Mouse (Mus musculus) right cerebral cortex, postnatal 14 days (tissue): ENCODE measurements at regions not wholly inside any gene's neighbourhood (a gene's known extent, or its start where the extent isn't known, plus 50 kb on each side); places are given as distances from the start of the nearest gene placed in this dataset.

ENCODE experiments used
- DNase-seq: peaks from one replicate; pipeline ENCODE4 v3.0.0; 2022

DNA sequence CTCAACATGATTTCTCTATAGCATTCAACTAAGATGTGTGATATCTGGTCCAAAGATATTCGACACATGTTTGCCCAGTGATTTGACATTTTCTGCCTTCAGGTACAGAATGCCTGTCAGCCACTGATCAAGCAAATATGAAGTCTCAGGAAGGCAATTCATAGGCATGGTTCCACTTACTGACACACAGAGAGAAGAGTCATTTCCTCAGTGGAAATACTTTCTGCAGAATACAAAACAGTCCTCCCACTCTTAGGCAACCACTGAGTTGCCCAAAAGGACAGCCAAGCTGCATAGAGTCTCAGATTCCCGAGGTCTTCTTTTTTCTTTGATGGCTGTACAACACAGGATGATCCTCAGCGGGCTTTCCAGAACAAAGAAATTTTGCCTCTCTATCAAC lies 110.9 kb downstream of the Ndufa4 start:
- DNase-seq: no peak

DNA sequence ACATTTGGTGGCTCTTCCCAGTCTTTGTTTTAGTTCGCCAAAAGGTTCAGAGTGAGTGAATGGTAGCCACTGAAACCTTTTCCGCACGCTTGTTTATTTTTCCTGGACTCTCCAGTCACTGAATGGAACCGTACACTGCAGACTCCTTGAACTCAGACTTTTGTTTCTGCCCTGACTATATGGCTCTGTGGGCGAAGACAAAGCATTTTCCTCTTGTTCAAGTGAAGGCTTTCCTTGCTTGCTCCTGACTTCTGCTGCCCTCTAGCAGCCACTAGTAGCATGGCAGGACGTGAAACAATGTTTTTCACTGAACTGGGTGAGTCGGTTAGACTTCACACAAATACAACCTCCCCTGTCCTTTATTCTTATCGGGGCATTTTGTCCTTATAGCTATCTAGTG lies 113.9 kb downstream of the Ndufa4 start:
- peak; percentile 38 for DNase-seq

DNA sequence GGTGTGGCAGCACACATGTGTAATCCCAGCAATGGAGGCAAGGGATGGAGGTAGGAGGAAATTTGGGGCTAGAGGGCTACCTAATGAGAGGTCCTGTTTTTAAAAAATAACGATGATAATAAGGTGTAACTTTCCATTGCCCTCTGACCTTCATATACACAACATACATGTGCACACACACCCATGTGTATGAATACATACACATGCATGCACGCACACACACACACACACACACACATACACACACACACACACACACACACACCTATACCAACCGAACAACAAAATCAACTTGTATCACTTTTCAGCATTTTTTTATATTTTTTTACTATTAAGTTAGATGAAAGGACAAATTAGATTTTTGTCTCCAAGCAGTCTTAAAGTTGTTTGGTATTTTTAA lies 115.1 kb downstream of the Ndufa4 start:
- no peak for DNase-seq

DNA sequence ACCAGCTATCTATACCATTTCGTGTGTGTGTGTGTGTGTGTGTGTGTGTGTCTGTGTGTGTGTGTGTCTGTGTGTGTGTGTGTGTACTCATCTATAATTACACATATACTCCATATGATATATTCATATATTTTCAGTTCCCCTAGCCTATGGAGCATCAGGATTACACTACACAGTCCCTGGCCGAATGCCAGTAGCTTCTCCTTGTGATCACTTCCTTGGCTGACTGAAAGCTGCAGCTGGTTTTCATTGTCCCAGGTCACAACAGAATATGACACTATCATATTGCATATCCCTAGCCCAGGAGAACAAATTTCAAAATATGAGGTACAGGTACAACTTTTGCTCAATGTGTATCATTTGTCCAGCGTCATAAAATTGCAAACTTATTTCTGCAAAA lies 116.2 kb downstream of the Ndufa4 start:
- DNase-seq: no peak

DNA sequence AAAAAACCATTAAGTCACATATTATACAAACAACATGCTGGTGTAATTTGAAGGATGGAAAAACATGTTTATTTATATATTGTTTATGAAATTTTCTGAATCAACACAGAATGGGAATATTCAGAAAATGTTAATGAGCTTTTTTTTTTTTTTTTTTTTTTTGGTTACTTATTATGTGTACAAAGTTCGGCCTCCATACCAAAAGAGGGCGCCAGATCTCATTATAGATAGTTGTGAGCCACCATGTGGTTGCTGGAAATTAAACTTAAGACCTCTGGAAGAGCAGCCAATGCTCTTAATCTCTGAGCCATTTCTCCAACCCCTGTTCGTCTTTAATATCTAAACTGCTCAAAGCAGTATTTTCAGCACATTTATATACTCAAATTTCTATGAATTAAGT lies 133.3 kb downstream of the Ndufa4 start:
- DNase-seq: no peak

DNA sequence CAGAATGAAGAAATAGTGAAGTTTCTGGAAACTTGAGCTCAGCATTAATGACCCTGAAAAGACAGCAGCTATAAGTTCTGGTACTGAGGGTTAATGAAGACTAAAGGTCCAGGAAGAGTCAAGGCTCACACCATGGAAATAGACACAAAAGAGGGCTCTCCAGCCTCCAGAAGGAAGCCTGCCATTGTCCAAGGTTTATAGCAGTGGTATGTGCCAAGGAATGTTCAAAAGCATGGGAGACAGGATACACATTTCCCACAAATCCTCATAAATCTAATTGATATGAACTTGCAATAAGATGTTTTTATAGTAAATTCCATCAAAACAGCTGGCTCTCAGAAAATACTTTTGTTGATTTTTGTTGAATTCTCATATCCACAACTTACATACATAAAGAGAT lies 144.4 kb downstream of the Ndufa4 start:
- DNase-seq: no peak

DNA sequence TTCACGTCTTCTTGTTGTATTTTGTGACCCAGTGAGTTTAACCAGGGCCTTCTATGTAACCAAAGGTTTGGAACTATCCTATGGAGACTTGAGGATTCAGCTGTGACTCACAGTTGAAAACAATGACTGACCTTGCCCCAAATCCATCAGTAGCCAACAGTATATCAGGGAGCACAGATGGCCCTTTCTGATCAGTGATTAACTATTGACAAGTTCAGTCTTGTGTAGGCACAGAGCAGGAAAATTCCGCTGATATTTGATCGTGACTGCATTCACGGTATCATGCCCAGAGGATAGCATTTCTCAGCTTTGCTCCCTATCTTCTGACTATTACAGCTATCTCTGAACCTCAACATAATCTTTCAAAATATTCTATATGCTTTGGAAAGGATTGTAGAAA lies 169.6 kb downstream of the Ndufa4 start:
- no peak for DNase-seq

DNA sequence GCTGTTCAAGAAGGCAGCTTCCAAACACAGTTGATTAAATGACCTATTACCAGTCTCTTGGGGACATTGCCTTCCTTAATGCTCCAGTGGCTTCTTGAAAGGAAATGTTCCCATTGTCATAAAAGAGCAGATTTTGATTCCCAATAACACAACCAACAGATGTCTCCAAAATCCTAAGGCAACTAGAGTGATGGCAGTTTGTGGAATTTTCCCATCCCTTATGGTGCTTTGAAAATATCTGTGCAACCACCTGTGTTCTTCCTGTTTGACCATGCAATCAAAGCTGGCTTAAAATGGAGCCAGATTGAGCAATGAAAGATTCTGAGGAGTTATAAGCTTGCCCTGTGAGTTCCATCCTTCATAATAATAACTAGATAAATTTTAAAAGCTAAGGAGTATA lies 176.2 kb downstream of the Ndufa4 start:
- no peak for DNase-seq

DNA sequence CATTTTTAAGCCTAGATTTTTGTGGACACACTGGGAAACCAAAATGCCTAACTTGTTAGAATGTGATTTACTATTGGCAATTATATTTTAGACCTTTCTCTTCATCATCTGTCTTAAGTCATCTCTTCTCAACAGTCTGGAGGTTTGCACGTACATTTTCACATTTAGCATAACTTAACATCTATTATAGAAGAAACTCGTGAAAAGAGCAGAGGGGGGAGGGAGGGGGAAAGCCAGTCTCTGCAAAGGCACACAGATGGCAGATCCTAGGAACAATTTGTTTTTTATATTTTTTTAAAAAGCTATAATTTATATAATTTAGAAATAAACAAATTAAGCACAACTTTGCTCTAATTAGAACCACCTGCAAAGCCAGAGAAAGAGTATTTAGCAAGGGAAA lies 176.6 kb downstream of the Ndufa4 start:
- DNase-seq: no peak

DNA sequence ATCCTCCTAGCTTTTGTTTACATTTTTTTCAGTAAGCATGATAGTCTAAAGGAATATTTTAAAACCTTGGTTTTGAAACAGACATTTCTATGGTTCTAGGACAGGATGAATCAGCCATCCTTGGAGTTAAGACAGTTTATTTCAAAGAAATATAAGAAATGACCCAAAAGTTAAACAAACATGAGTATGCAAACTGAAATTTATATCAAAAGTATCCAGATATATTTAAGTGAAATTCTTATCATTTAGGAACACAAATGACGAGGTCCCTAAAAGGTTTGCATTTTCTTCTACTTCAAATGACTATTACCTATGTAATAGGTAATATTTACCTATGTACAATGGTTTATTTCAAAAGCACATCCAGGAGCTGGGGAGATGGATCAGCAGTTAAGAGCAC lies 179.5 kb downstream of the Ndufa4 start:
- no peak for DNase-seq

DNA sequence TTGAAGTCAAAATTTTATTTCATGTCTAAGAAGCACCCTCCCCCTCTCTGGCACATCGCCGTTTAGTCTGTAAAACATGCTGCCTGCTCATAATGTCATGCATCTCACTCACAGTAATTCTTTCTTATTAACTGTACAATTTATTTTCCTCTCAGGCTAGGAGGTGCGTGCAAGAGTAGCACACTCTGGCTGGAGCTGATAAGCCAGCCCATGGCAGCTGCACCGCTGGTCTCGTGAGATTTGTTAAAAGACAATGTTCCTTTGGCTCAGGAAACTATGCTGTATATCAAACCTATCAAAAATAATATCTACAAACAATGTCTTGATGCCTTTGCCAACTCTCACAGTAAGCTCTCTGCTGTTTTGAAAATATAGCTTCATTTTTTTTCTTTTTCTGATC lies 179.9 kb downstream of the Ndufa4 start:
- DNase-seq: no peak

DNA sequence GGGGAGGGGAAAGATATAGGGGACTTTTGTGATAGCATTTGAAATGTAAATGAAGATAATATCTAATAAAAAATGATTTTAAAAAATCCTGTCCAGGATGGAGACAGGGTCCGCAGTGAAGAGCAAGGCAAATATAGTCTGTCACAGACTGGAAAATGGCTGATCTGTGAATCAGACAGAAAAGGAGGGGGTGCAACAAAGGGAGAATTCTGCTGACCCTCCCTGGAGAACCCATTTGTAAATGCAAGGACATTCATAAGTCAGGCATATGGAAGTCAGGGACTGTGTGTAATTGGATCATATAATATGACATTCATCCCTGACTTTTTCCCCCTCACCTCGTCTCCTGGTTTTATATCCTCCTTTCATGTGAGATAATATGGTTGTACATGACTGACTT lies 183.8 kb downstream of the Ndufa4 start:
- no peak for DNase-seq

DNA sequence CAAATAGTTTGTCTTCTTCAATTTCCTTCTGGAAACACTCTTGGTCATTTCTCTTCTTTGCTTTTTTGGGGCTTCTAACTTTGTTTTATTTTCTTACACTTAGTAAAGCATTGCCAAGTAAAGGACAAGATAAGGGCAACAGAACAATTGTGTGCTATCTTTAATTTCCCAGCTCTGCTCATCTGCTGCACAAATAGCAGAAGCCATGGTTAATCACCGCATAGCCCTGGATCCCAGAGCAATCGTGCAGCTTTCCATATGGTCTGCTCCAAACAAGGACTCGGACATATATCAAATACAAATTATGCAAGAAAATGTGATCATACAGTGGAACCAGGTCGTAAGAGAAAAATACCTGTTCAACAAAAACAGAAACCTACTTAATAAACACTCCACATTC lies 187.0 kb downstream of the Ndufa4 start:
- DNase-seq: no peak

DNA sequence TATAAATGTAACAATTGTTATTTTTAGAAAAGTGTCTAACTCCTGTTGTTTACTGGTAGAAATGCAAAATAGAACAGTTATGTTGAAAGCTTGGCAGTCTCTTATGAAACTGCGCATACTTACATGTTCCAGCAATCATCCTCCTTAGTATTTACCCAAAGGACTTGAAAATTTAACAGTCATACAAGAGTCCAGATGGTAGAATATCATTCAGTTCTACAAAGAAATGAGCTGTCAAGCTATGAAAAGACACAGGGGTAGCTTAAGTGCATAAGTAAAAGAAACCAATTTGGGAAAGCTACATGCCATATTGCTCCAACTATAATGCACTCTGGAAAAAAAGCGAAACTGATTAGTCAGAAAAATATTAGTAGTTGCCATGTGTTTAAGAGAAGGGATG lies 196.7 kb downstream of the Ndufa4 start:
- DNase-seq: no peak

DNA sequence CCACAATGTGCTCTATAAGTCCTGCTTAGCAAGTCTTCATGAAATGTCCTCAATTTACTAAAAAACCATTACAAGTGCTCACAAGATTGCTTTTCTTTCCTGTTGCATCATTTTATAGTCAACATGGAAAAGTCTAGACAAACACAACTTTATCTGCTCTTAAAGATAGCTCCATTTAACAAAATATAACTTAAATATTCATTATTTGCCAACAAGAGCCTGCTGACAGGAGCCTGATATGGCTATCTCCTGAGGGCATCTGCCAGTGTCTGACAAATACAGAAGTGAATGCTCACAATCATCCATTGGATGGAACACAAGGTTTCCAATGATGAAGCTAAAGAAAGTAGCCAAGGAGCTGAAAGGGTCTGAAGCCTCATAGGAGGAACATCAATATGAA lies 197.8 kb downstream of the Ndufa4 start:
- no peak for DNase-seq
